Mouse (Mus musculus) Patski (cell line): ENCODE results near the gene Aldoc. TPM values are rescaled to one million over a fixed set of nuclear protein-coding genes. Genes with fewer than 3 reads are reported as not detected.
A peak's percentile ranks its signal among the peaks of the same experiment; 100 is the strongest.

Experiments
- ATAC-seq: fragments of 100-300 bp; one replicate; pipeline ENCODE4 v1.8.0; 2021
- CTCF ChIA-PET: fragments of 350-600 bp; sonication (Branson Sonifier 250); formaldehyde crosslinking; loops from one replicate; lab custom pipeline; 2022; ENCODE audit warnings: inconsistent platforms; lab: Charles Lee
- POLR2A ChIA-PET: fragments of 350-600 bp; sonication (Branson Sonifier 250); formaldehyde crosslinking; loops from one replicate; lab custom pipeline; 2022; ENCODE audit warnings: antibody characterized with exemption, inconsistent platforms; lab: Charles Lee
- DNase-seq: peaks from one replicate; pipeline ENCODE4 v3.0.0-alpha.2; 2011; ENCODE audit warnings: low read depth, low spot score
- H3K27me3 ChIP-seq: fragments of 371-371 bp; one replicate; pipeline ENCODE4 v1.5.1; 2021
- CTCF ChIP-seq: fragments of 100-300 bp; IDR thresholded peaks from one replicate; pipeline ENCODE4 v1.5.1; 2021
- in situ Hi-C: fragments of 300-500 bp; cut with MboI; formaldehyde crosslinking; loops from 3 replicates; pipeline ENCODE4 v1.11.1; 2018; ENCODE audit warnings: low pct_unique_long_range_greater_than_20kb, mixed read lengths
- polyA plus RNA-seq: library from polyadenylated mRNA; unstranded; gene quantifications from one replicate; pipeline ENCODE4 v1.2.3, GENCODE M21; 2021

Gene Aldoc
- polyA plus RNA-seq, 1 experiment from 2014 or later: 0.32 TPM

DNA sequence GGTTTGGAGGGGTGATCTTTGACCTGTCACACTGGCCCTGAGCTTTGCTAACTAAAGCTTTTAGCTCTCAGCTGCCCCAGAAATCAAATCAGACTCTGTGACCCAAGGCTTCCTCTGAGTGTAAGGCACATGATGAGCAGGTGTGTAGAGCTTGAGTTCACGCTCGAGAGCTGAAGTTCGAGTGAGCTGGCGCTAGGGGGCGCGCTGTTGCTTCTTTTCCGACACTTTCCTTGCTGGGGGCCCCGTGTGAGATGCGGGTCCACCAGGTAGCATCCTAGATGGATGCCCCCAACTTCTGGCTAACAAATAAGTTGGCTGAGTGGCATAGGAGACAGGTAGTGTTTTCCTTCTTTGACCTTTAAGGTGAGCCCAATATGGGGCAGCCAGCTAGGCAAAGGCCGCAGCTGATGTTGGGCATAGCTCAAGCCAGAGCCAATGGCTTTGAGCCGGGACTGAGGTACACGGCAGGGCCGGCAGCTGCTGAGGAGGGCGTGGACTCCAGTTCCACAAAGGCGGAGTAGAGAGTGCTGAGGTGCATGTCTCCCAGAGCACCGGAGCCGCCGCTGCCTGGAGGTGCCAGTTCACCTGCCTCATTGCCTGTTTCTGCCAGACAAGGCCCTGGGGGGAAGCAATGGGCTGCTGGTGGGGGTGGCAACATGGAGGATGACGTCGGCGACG, 35.7 kb downstream of the Aldoc start:
- POLR2A ChIA-PET: interaction anchor here (10.0 kb wide), 1 partner anchor 39 kb away, joined by 160 read pairs; no protein-coding TSS in a partner anchor
- CTCF ChIA-PET: interaction anchor here (0.7 to 18.5 kb wide), 9 partner anchors 9 to 95 kb away, joined by 3 to 473 read pairs (median 5); no protein-coding TSS in a partner anchor
- H3K27me3 ChIP-seq: no peaks in the 10 kb centered on the region
- no peak for TF ChIP-seq CTCF
- DNase-seq: no peak
- in situ Hi-C loops: loop anchor here (5.0 kb wide), 1 partner anchor 94 kb away; no protein-coding TSS in a partner anchor
- ATAC-seq: no peak

DNA sequence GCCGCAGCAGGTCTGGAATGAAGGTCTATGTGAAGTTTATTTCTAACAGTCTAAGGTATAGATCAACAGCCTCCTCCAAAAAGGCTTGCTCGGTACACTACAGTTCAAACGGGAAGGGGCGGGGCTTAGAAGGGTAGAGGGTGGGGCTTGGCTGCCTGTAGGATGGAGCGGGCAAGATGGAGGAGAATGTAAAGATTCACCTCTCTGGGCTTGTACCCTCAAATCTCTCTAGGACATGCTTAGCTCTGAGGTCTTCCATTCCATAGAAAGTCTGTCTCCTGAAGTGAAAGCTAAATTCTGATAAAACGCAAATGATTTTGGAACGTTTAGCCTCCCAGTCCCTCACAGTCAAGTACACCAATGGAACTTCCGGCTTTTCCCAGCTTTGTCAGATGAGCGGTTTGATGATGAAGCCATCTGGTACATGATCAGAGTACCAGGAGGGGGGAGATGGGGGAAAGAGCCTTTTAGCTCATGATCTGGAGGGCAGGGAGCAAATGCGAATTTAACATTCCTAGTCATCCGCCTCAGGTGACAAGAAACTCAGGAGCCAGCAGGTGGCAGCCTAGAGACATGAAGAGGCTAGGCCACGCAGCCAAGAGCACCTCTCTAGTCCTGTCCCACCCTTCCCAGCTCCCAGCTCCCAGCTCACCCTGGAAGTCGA, 37.5 kb downstream of the Aldoc start:
- ATAC-seq (no peak), DNase-seq (no peak)
- no peaks in the 10 kb centered on the region for H3K27me3 ChIP-seq
- POLR2A ChIA-PET: interaction anchor here (0.8 to 10.0 kb wide), 2 partner anchors 9 to 37 kb away, joined by 3 to 160 read pairs; no protein-coding TSS in a partner anchor
- CTCF ChIA-PET: interaction anchor here (0.7 to 18.5 kb wide), 12 partner anchors 9 to 101 kb away, joined by 3 to 473 read pairs (median 5); no protein-coding TSS in a partner anchor
- TF ChIP-seq CTCF: no peak
- in situ Hi-C loops: loop anchor here (5.0 kb wide), 1 partner anchor 37 kb away; no protein-coding TSS in a partner anchor

DNA sequence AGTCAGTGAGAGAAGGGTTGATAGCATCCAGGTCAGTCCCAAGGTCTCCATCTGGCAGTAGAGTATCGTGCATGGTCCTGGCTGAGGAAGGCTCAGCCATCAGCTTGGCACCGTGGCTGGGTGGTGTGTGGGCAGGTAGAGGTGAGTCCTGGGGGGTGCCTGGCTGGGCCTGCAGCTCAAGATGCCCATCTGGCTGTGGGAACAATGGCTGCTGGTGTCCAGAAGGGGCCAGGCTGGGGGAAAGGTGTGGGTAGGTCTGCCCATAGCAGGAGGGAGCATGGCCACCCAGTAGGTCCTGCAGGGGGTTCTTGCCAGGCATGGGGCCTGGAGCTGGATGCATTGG, 38.0 kb downstream of the Aldoc start:
- ChIA-PET POLR2A (interaction anchor here (0.8 to 10.0 kb wide), 2 partner anchors 9 to 37 kb away, joined by 3 to 160 read pairs; no protein-coding TSS in a partner anchor), CTCF (interaction anchor here (0.7 to 18.5 kb wide), 11 partner anchors 9 to 100 kb away, joined by 3 to 473 read pairs (median 5); no protein-coding TSS in a partner anchor)
- in situ Hi-C loops: loop anchor here (5.0 kb wide), 1 partner anchor 37 kb away; no protein-coding TSS in a partner anchor
- H3K27me3 ChIP-seq: no peaks in the 10 kb centered on the region
- DNase-seq: no peak
- TF ChIP-seq CTCF: no peak
- ATAC-seq: no peak

DNA sequence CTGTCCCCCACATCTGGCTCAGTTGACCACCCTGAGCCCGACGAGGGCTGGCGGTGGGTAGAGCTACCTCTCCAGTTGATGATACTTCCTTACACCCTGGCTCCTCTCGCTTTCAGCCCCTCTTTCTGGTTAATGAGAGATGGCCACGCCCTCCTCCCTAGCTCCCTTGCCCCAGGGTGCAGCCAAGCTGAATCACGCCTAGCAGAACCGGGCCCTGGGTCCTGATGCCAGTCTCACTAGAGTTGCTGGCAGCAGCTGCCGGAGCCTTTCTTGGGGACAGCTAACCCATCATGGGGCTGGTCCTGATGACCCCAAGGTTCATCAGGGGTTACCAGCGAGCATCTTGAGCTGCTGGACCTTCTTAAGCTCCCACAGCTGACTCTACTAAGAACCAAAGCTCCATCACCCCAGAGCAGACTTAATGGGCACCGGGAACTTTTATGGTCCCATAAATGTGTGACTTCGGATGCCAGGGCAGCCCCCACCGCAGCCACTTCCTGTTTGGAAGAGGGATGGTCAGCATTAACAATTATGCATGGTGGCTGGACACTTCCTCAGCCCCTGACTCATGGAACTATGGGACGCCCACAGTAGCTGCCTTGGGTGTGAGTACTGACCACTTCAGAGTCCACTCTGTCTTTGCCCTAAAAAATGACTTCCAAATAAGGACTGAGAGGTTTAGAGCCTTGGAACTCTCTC, 40.7 kb downstream of the Aldoc start:
- peak; percentile 73 for DNase-seq
- ATAC-seq: peak; percentile 67
- TF ChIP-seq CTCF: no peak
- ChIA-PET CTCF (interaction anchor here (1.4 to 18.5 kb wide), 3 partner anchors 10 to 33 kb away, joined by 5 to 473 read pairs (median 12); no protein-coding TSS in a partner anchor), POLR2A (interaction anchor here (0.7 to 10.0 kb wide), 6 partner anchors 15 to 59 kb away, joined by 3 to 160 read pairs (median 4); no protein-coding TSS in a partner anchor)
- no peaks in the 10 kb centered on the region for H3K27me3 ChIP-seq
- in situ Hi-C loops: loop anchor here (5.0 kb wide), 1 partner anchor 34 kb away; no protein-coding TSS in a partner anchor

DNA sequence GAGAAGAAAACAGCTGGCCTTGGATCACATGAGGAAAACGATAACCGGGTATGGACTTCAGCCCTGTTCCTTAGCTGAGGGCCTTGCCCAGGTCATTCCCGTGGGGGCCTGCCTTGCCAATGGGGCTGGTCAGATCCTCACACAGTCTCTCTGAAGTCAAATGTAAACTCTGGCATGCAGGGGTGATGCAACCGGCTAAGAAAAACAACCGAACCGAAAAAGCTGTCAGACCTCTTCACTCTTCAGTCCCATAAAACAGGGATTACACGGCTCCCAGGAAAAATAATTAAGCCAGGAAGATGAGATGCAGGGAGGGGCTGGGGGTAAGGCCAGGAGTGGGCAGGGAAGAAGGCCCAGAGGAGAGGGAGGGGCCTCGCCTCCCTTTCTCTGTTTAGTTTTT, 41.3 kb downstream of the Aldoc start:
- ATAC-seq (peak; percentile 58), DNase-seq (peak; percentile 86)
- ChIA-PET POLR2A (interaction anchor here (0.8 to 10.0 kb wide), 3 partner anchors 13 to 33 kb away, joined by 3 to 160 read pairs (median 3); no protein-coding TSS in a partner anchor), CTCF (interaction anchor here (1.4 to 18.5 kb wide), 3 partner anchors 9 to 32 kb away, joined by 5 to 473 read pairs (median 12); no protein-coding TSS in a partner anchor)
- TF ChIP-seq CTCF: no peak
- H3K27me3 ChIP-seq: no peaks in the 10 kb centered on the region
- in situ Hi-C loops: loop anchor here (5.0 kb wide), 1 partner anchor 33 kb away; no protein-coding TSS in a partner anchor

DNA sequence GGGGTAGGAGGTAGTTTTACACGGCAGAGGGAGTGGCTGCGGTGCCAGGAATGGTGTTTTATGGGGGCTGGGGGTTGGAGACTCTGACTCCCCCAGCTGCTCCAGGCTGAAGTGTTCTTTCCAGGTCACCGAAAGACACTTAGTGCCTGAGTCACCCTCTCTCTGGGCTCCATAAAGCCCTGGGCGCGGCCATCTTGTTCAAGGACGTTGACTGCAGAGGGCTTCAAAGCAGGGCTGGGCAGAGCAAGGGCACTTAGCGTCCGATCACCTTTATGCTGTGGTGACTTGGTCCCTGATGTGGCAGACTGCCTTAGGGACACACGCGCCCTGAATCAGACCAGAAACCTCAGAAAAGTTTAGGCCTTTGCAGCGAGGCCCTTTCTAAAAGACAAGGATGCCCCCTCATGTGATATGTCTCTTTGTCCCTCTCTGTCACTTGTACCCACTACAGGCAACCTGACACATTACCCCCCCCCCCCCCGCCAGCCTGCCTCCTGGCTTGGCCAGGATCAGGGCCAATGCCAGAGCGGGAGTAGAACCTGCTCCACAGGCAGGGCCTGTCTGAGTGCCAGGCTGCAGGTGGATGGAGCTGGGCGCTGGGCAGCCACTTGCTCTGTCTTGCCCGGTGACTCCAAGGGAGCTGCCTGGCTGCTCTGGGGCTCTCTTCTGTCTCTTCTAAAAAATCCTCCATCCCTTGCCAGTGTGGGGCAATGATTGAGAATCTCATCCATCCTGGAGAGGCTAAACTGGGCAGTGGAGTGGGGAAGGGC, 44.9 kb downstream of the Aldoc start:
- no peak for ATAC-seq
- no peaks in the 10 kb centered on the region for H3K27me3 ChIP-seq
- no peak for TF ChIP-seq CTCF
- CTCF ChIA-PET: interaction anchor here (3.3 to 18.5 kb wide), 2 partner anchors 8 to 29 kb away, joined by 18 to 473 read pairs; no protein-coding TSS in a partner anchor
- in situ Hi-C loops: no loop called here
- DNase-seq: no peak
- POLR2A ChIA-PET: interaction anchor here (10.0 kb wide), 1 partner anchor 30 kb away, joined by 160 read pairs; no protein-coding TSS in a partner anchor

DNA sequence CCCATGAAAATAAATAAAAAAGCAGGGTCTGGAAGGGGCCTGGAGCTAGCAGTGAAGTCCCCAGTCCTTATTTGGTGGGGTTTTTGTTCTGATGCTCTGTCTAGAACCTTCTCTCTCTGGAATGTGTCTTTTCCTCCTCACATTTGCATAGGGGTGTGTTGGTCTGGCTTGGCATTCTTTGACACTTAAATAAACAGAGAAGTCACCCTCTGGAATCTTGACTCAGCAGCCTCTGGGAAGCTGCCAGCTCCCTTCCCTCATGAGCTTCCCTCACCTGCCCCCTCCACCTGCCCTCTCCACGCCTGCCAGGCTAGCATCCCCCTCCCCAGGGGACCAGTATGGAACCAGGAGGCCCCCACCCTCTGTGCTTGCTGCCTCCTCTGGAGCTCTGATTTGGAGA, 47.6 kb downstream of the Aldoc start:
- TF ChIP-seq CTCF: no peak
- ChIA-PET CTCF (interaction anchor here (0.8 to 3.3 kb wide), 4 partner anchors 11 to 29 kb away, joined by 3 to 18 read pairs (median 6); no protein-coding TSS in a partner anchor), POLR2A (interaction anchor here (1.2 to 1.5 kb wide), 2 partner anchors 11 to 13 kb away, joined by 5 to 7 read pairs; no protein-coding TSS in a partner anchor)
- in situ Hi-C loops: no loop called here
- ATAC-seq: peak; percentile 75
- no peaks in the 10 kb centered on the region for H3K27me3 ChIP-seq
- peak; percentile 77 for DNase-seq

DNA sequence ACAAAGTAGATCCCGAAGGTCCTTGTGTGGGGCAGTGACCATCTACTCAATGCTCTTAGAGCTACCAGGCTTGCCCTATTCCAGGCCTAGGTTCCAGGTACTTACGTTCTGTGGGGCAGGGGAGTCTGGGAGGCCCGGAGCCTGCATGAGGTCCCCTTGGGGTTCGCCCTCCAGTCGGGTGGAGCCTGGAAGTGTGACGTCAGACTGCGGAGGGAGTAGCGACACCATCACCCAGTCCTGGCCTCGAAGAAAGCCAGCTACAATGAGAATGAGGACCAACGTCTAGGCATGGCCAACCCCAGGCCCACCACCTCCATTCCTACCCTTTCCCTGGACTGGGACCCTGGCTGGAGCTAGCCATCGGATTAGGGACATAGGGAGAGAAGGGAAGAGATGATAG, 48.9 kb downstream of the Aldoc start:
- no peak for DNase-seq
- no peak for TF ChIP-seq CTCF
- no peak for ATAC-seq
- in situ Hi-C loops: no loop called here
- no peaks in the 10 kb centered on the region for H3K27me3 ChIP-seq
- CTCF ChIA-PET: interaction anchor here (1.1 to 4.1 kb wide), 5 partner anchors 8 to 28 kb away, joined by 3 to 12 read pairs (median 7); no protein-coding TSS in a partner anchor
- POLR2A ChIA-PET: interaction anchor here (0.8 to 1.0 kb wide), 2 partner anchors 10 to 11 kb away, joined by 3 to 4 read pairs; no protein-coding TSS in a partner anchor
